In genomic region chr10:105774382-105774781, GRCm38 (mm10) we compare ENCODE assay signal across 8 mouse cellular contexts.
DNase-seq lines count a peak whose midpoint lies in the region; ATAC-seq and TF ChIP-seq lines count a peak whose summit lies in the region.

No protein-coding gene starts in this region.

- no peaks in the 10 kb centered on the region for H3K27me3 ChIP-seq in intestine, postnatal 0 days (replicated peaks; ENCODE audit: control insufficient read depth, insufficient read depth, low read length)
- no peaks in the 10 kb centered on the region for H3K27me3 ChIP-seq in midbrain, embryonic 10.5 days (ENCODE audit: low read depth, poor library complexity, severe bottlenecking)

- WGBS in intestine, postnatal 0 days = 10% methylated on average over 6 of the region's 6 CpGs
- WGBS in midbrain, embryonic 10.5 days = 22% methylated on average over 6 of the region's 6 CpGs

- no peak overlapping the region for H3K9ac ChIP-seq in intestine, postnatal 0 days (ENCODE audit: low read depth, low read length)

- intact Hi-C loops in heart, postnatal 25 days (cut with DNase I) = loop anchor here (10.0 kb wide), 1 partner anchor 1790 kb away; no protein-coding TSS in a partner anchor
- intact Hi-C loops in left cerebral cortex, postnatal 10 days (cut with DNase I) = loop anchor here (10.0 kb wide), 1 partner anchor 1990 kb away; no protein-coding TSS in a partner anchor

- H3K4me2 ChIP-seq in intestine, postnatal 0 days (replicated peaks; ENCODE audit: low read depth) = no peak overlapping the region

- peak; percentile 81 for ATAC-seq in intestine, postnatal 0 days

- no peak overlapping the region for H3K27ac ChIP-seq in intestine, postnatal 0 days (ENCODE audit: low read depth, low read length)
- no peak overlapping the region for H3K27ac ChIP-seq in midbrain, embryonic 10.5 days (replicated peaks)

- no peaks in the 10 kb centered on the region for H3K36me3 ChIP-seq in intestine, postnatal 0 days (ENCODE audit: control insufficient read depth, insufficient read depth)
- H3K36me3 ChIP-seq in midbrain, embryonic 10.5 days = no peaks in the 10 kb centered on the region

- DNase-seq in heart, adult 18-20 months = peak; percentile 30 to 76
- no peak for DNase-seq in heart, postnatal 25 days (ENCODE audit: low spot score)
- DNase-seq in cerebellum, postnatal 14 days = peak; percentile 88 to 89
- DNase-seq in gastrocnemius, adult 18-20 months (ENCODE audit: low spot score) = peak; percentile 44
- DNase-seq in left cerebral cortex, postnatal 10 days (ENCODE audit: extremely low spot score in 1 of 2, low spot score in 2 of 2) = peak; percentile 74 to 79
- peak; percentile 64 for DNase-seq in midbrain, embryonic 10.5 days (ENCODE audit: low spot score)
- peak; percentile 74 for DNase-seq in right cerebral cortex, postnatal 4 days

- H3K9me3 ChIP-seq in intestine, postnatal 0 days (ENCODE audit: control insufficient read depth) = no peaks in the 10 kb centered on the region
- no peaks in the 10 kb centered on the region for H3K9me3 ChIP-seq in midbrain, embryonic 10.5 days (replicated peaks)

- H3K4me1 ChIP-seq in intestine, postnatal 0 days (replicated peaks; ENCODE audit: control insufficient read depth, insufficient read depth, low read length) = no peaks in the 10 kb centered on the region
- H3K4me1 ChIP-seq in midbrain, embryonic 10.5 days = no peaks in the 10 kb centered on the region

- peak; percentile 86 for TF ChIP-seq CTCF in intestine, postnatal 0 days (IDR thresholded peaks at IDR 0.05; ENCODE audit: low read depth)

- no peak overlapping the region for H3K4me3 ChIP-seq in intestine, postnatal 0 days (ENCODE audit: low read depth, low read length)
- H3K4me3 ChIP-seq in midbrain, embryonic 10.5 days = no peak overlapping the region
